Comparison of ENCODE assay signal across 20 mouse cellular contexts in the genomic region with DNA sequence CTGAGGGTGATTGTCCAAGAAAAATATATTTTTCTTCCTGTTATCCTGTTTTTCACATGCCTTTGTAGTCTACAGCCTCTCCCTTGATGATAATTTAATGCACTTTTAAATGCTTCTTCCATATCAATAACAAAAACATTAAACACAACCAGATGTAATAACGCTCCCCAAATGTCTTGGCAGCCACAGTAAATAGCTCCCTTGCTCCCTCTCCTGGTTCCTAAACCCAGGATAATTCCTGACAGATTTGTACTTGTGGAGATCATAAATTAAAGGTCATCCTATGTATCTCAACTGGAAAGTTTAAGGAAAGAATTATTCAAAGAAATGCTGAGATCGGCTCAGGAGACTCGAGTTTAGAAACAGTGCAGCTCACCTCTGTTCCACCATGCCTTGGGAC.
DNase-seq lines count a peak whose midpoint lies in the region; ATAC-seq and TF ChIP-seq lines count a peak whose summit lies in the region.
"Had no signal": no experiment of that assay in that cellular context is flagged by ENCODE, and none has a peak within 500 bp of the region (broad histone marks: within the 10 kb centered on the region; RNA-seq: fewer than 3 reads in every experiment).

No protein-coding gene starts in this region.

- peaks cover 7% of the 10 kb centered on the region; the same call in 1 of the 2 replicates for H3K4me1 ChIP-seq in midbrain, embryonic 14.5 days (ENCODE audit: control insufficient read depth, insufficient read depth, low read length)
- peaks cover 6% of the 10 kb centered on the region for H3K4me1 ChIP-seq in midbrain, embryonic 16.5 days (ENCODE audit: control insufficient read depth, insufficient read depth, low read length)
- H3K4me1 ChIP-seq in embryonic facial prominence, embryonic 14.5 days (ENCODE audit: control insufficient read depth, insufficient read depth, low read length) = no peaks in the 10 kb centered on the region
- H3K4me1 ChIP-seq: heart, embryonic 12.5 days; limb, embryonic 12.5 days; liver, embryonic 13.5 days had no signal

- DNase-seq in gastrocnemius, adult 2 months = no peak
- DNase-seq in gastrocnemius, adult 18-20 months (ENCODE audit: low spot score) = no peak
- DNase-seq in kidney, postnatal 10 days = peak; percentile 15
- no peak for DNase-seq in kidney, adult 18-20 months
- DNase-seq in midbrain, embryonic 14.5 days = peak; percentile 42
- DNase-seq in embryonic facial prominence, embryonic 14.5 days (ENCODE audit: low spot score) = peak; percentile 59
- DNase-seq: cerebellum, adult 9-11 months; gastrocnemius, postnatal 25 days; heart, postnatal 36 days; kidney, adult 11 months; kidney, postnatal 25 days; layer of hippocampus, adult 9-11 months; liver, embryonic 13.5 days; right cerebral cortex, adult 18-20 months had no signal

- TF ChIP-seq CTCF in gastrocnemius, adult 2 months (IDR thresholded peaks at IDR 0.05) = peak; percentile 32; the same call in 1 of the 2 replicates

- intact Hi-C loops in gastrocnemius, adult 2 months (cut with DNase I) = no loop called here

- no peaks in the 10 kb centered on the region for H3K36me3 ChIP-seq in midbrain, embryonic 14.5 days (ENCODE audit: control insufficient read depth, insufficient read depth, low read length)
- H3K36me3 ChIP-seq in midbrain, embryonic 16.5 days (ENCODE audit: control insufficient read depth, insufficient read depth, low read length) = no peaks in the 10 kb centered on the region
- no peaks in the 10 kb centered on the region for H3K36me3 ChIP-seq in embryonic facial prominence, embryonic 14.5 days (ENCODE audit: control insufficient read depth, insufficient read depth, low read length)
- H3K36me3 ChIP-seq: forebrain, embryonic 12.5 days; heart, embryonic 12.5 days; limb, embryonic 12.5 days; liver, embryonic 13.5 days had no signal

- no peak overlapping the region for H3K27ac ChIP-seq in gastrocnemius, adult 2 months
- no peak overlapping the region for H3K27ac ChIP-seq in midbrain, embryonic 14.5 days (replicated peaks; ENCODE audit: low read depth, low read length)
- no peak overlapping the region for H3K27ac ChIP-seq in midbrain, embryonic 16.5 days (ENCODE audit: low read length)
- H3K27ac ChIP-seq in embryonic facial prominence, embryonic 14.5 days (replicated peaks; ENCODE audit: low read depth, low read length) = no peak overlapping the region
- H3K27ac ChIP-seq: forebrain, embryonic 12.5 days; hindbrain, embryonic 14.5 days; limb, embryonic 12.5 days; liver, embryonic 13.5 days had no signal

- H3K4me3 ChIP-seq in gastrocnemius, adult 2 months = no peak overlapping the region
- no peak overlapping the region for H3K4me3 ChIP-seq in midbrain, embryonic 14.5 days (replicated peaks; ENCODE audit: low read depth, low read length)
- no peak overlapping the region for H3K4me3 ChIP-seq in midbrain, embryonic 16.5 days (ENCODE audit: low read depth, low read length)
- H3K4me3 ChIP-seq in embryonic facial prominence, embryonic 14.5 days (ENCODE audit: low read depth, low read length) = no peak overlapping the region
- H3K4me3 ChIP-seq: forebrain, embryonic 12.5 days; heart, embryonic 12.5 days; limb, embryonic 12.5 days; liver, embryonic 13.5 days had no signal

- no peak for ATAC-seq in midbrain, embryonic 14.5 days (ENCODE audit: low FRiP score, low TSS enrichment)
- ATAC-seq in midbrain, embryonic 16.5 days = no peak
- no peak for ATAC-seq in embryonic facial prominence, embryonic 14.5 days (ENCODE audit: low read depth)
- ATAC-seq in megakaryocyte, adult 5-6 weeks (ENCODE audit: poor library complexity, severe bottlenecking) = no peak

- no peaks in the 10 kb centered on the region for H3K9me3 ChIP-seq in midbrain, embryonic 14.5 days (ENCODE audit: control insufficient read depth, low read length)
- no peaks in the 10 kb centered on the region for H3K9me3 ChIP-seq in midbrain, embryonic 16.5 days (replicated peaks; ENCODE audit: control insufficient read depth, low read length, poor library complexity, severe bottlenecking)
- H3K9me3 ChIP-seq in embryonic facial prominence, embryonic 14.5 days (ENCODE audit: control insufficient read depth, low read length) = no peaks in the 10 kb centered on the region
- H3K9me3 ChIP-seq: forebrain, embryonic 12.5 days; heart, embryonic 12.5 days; limb, embryonic 12.5 days; liver, embryonic 13.5 days had no signal

- H3K4me2 ChIP-seq in midbrain, embryonic 14.5 days (ENCODE audit: low read length) = no peak overlapping the region
- no peak overlapping the region for H3K4me2 ChIP-seq in midbrain, embryonic 16.5 days (ENCODE audit: low read length)
- H3K4me2 ChIP-seq in embryonic facial prominence, embryonic 14.5 days (ENCODE audit: low read depth, low read length) = no peak overlapping the region
- H3K4me2 ChIP-seq: forebrain, embryonic 12.5 days; heart, embryonic 12.5 days; hindbrain, embryonic 14.5 days; limb, embryonic 12.5 days; liver, embryonic 13.5 days had no signal

- H3K27me3 ChIP-seq in midbrain, embryonic 14.5 days (ENCODE audit: control insufficient read depth, insufficient read depth, low read length) = no peaks in the 10 kb centered on the region
- no peaks in the 10 kb centered on the region for H3K27me3 ChIP-seq in midbrain, embryonic 16.5 days (ENCODE audit: control insufficient read depth, insufficient read depth, low read depth, low read length)
- H3K27me3 ChIP-seq in embryonic facial prominence, embryonic 14.5 days (replicated peaks; ENCODE audit: control insufficient read depth, insufficient read depth, low read length) = no peaks in the 10 kb centered on the region
- H3K27me3 ChIP-seq: forebrain, embryonic 12.5 days; heart, embryonic 12.5 days; limb, embryonic 12.5 days; liver, embryonic 13.5 days had no signal

- H3K9ac ChIP-seq in midbrain, embryonic 14.5 days (replicated peaks; ENCODE audit: low read length) = no peak overlapping the region
- no peak overlapping the region for H3K9ac ChIP-seq in midbrain, embryonic 16.5 days (ENCODE audit: low read depth, low read length)
- H3K9ac ChIP-seq in embryonic facial prominence, embryonic 14.5 days (ENCODE audit: low read depth, low read length) = no peak overlapping the region
- H3K9ac ChIP-seq: forebrain, embryonic 12.5 days; heart, embryonic 12.5 days; hindbrain, embryonic 14.5 days; limb, embryonic 12.5 days; liver, embryonic 13.5 days had no signal

- 81% methylated on average over 3 of the region's 3 CpGs for WGBS in midbrain, embryonic 14.5 days
- WGBS in midbrain, embryonic 16.5 days = 76% methylated on average over 3 of the region's 3 CpGs
- WGBS in embryonic facial prominence, embryonic 14.5 days = 41% methylated on average over 3 of the region's 3 CpGs

Comparison
In these comparisons a context has a peak if more than half of its experiments do, and no peak if none do; other contexts are left out.
1. DNase-seq: peak in kidney, postnatal 10 days (single experiment), midbrain, embryonic 14.5 days (single experiment) and embryonic facial prominence, embryonic 14.5 days (single experiment); none in gastrocnemius, adult 2 months (single experiment), gastrocnemius, adult 18-20 months (single experiment) and kidney, adult 18-20 months (single experiment).